Mouse (Mus musculus): ENCODE measurements around the gene Tbc1d5.

Tbc1d5 gene

GRCm38 (mm10) chr17:51179195-51179953, at the start of gene Tbc1d5:
Gene Tbc1d5 (minus strand): TSS chr17:51179352.
- peak; percentile 94 for DNase-seq (ENCODE audit: low spot score)

GRCm38 (mm10) chr17:51226056-51226455, 46.9 kb upstream of the Tbc1d5 start:
- DNase-seq (ENCODE audit: low spot score) = no peak

DNA sequence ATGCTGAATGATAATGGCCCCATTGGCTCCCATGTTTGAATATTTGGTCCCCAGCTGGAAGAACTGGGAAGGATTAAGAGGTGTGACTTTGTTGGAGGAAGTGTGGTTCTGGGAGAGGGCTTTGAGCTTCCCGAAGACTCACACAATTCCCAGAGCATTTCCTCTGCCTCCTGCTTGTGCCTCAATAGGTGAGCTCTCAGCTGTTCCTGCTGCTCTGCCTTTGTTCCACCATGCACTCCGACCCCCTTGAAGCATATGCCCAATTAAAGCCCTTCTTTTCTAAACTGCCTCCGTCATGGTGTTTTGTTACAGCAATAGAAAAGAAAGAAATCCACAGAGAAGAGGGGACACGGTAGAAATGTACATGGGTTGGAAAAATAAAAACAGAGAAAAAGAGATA, 44.0 kb upstream of the Tbc1d5 start:
- DNase-seq (ENCODE audit: low spot score) = no peak

- peak; percentile 15 for DNase-seq (ENCODE audit: low spot score)
These were observed 41.9 kb upstream of the Tbc1d5 start for GRCm38 (mm10) chr17:51221075-51221474.

GRCm38 (mm10) chr17:51219897-51220296, 40.7 kb upstream of the Tbc1d5 start:
- DNase-seq (ENCODE audit: low spot score) = no peak

DNA sequence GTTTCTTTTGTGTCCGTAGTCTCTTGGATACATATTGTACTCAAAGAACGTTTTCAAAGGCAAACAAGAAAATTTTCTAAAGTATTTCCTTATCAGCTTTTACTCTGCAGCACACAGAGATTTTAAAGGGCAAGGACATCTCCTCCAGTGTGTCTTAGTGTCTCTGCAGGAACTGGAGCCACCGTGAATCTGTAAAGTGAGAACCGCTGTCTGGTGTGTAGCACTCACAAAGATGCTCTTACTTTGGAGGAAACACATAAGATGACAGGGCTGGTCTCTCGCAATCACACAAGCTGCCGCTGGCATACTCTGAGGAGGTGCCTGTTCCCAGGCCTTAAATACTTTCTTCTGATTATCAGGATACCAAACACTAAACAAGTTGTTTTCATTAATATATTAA, 37.3 kb upstream of the Tbc1d5 start:
- DNase-seq (ENCODE audit: low spot score) = no peak

DNA sequence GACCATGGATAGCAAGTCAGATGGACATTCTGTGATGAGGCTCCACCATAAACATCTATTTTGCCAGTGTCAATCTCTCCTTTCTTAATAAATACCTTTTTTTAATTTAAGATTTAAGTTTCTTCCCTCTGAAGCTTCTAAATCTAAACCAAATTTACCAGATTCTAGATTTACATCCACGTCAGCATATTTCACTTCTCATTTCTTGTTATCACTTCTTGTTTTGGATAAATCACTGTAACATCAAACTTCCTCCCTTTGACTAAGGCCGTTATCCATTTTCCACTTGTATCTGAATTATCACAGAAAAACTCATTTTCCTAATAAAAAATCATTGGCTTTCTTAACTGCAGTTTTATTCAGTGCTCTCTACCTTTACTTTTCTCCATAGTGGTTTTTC, 30.4 kb upstream of the Tbc1d5 start:
- no peak for DNase-seq (ENCODE audit: low spot score)

DNA sequence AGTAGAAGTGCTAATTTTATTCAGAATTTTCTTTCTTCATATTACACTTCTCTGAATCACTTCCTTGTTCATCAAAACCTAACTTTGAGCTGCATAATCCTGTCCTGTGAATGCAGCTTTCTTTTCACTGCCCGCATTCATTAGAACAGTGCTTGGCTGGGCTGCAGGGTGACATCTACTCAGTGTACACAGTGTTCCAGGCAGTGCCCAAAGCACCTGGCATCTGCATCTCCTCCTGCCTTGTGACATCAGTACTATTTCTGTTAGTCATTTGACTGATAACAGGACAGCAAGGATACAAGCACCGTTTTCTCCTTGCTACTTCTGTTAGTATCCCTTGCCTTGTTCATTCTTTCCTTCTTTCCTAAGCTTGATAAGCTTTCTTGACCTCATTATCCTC, 25.5 kb upstream of the Tbc1d5 start:
- peak; percentile 60 for DNase-seq (ENCODE audit: low spot score)

GRCm38 (mm10) chr17:51195561-51195960, 16.4 kb upstream of the Tbc1d5 start:
- no peak for DNase-seq (ENCODE audit: low spot score)

- no peak for DNase-seq (ENCODE audit: low spot score)
These were observed 15.6 kb upstream of the Tbc1d5 start for GRCm38 (mm10) chr17:51194787-51195186.

GRCm38 (mm10) chr17:51191381-51191780, 12.2 kb upstream of the Tbc1d5 start:
- no peak for DNase-seq (ENCODE audit: low spot score)

GRCm38 (mm10) chr17:51182715-51183114, 3.6 kb upstream of the Tbc1d5 start:
- DNase-seq (ENCODE audit: low spot score) = no peak

DNA sequence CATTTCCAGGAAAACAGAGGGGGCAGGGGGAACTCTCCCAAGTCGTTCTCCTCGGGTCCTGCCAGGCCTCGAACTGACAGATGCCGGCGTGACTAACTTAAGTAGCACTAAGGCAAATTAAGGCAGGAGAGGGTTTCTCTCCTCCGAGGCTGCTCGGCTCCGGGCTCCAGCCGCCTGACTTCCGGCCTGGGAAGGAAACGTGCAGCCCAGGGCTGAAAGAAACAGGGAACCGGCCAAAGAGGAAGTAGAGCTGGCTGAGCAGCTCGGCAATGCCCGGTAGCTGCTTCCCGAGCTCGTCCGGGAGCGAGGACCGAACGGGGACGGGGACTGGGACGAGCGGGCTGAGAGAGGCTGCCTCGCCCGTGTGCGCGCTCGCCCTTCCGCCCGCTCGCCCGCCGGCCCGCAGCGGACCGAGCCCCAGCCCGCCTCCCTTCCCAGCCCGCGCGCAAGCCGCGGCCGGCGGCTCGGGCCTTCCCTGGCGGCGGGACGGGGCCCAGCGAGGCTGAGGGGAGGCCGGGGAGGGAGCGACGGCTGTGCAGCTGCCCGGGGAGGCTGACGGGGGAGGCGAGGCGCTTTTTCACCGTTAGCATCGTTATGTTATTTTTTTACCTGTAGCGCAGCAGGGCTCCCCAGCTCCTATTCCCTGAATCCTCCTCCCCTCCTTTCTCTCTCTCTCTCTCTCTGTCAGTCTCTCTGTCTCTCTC, 509 bp downstream of the Tbc1d5 start:
- peak; percentile 70 for DNase-seq (ENCODE audit: low spot score)

DNA sequence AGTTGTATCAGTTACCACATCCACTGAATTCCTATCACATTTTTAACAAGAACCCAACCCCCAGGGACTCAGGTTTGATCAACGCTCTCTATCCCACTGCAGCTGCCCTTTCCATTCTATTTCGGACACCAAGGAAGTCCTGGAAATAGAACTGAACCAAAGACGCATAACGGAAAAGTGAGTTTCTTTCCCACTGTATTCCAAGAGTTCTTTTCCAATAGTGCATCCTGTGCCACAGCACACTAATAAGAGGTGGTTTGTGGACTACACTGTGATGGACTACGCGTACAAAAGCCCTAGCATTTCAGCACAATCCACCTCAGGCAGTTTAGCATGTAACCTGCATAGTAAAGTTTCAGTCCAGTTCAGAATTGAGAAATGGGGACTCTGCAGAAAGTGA, 1.2 kb downstream of the Tbc1d5 start:
- DNase-seq (ENCODE audit: low spot score) = no peak

GRCm38 (mm10) chr17:51172332-51172731, 6.8 kb downstream of the Tbc1d5 start:
- no peak for DNase-seq (ENCODE audit: low spot score)

DNA sequence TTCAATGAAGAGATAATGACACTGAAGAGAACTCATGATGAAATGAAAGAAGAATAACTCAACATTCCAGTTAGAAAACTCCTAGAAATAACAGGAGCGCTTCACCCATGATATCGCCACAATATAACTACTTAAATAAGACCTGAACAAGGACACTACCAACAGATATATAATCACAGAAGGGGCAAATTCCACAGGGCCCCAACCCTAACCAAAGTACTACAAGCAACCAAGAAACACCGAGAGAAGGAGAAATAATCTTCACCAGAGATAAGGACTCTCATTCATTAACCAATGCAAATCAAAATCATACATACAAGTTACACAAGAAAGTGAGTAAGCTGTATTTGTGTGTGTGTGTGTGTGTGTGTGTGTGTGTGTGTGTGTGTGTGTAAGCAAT, 7.6 kb downstream of the Tbc1d5 start:
- no peak for DNase-seq (ENCODE audit: low spot score)

GRCm38 (mm10) chr17:51169911-51170310, 9.2 kb downstream of the Tbc1d5 start:
- no peak for DNase-seq (ENCODE audit: low spot score)

- DNase-seq (ENCODE audit: low spot score) = no peak
These were observed 16.8 kb downstream of the Tbc1d5 start for GRCm38 (mm10) chr17:51162366-51162765.

GRCm38 (mm10) chr17:51159261-51159660, 19.9 kb downstream of the Tbc1d5 start:
- DNase-seq (ENCODE audit: low spot score) = no peak

- no peak for DNase-seq (ENCODE audit: low spot score)
These were observed 28.2 kb downstream of the Tbc1d5 start for GRCm38 (mm10) chr17:51150999-51151398.

DNA sequence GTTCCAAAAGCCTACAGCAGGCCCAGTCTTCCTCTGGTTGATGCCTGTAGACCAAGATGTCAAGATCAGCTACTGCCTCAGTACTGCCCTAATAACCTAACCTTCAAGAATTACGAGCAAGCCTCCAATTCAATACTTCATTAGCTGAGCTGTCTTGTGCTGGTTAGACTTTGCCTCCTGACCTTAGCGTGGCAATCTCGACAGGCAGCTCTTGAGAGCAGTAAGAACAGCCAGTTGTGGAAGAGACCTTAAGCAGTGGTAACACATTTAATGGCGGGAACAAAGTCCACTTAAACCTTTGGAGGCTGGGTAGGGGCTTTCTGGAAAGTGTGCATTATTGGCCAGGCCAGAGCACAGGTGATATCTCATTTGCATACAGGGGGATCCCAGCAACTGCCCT, 34.2 kb downstream of the Tbc1d5 start:
- DNase-seq (ENCODE audit: low spot score) = no peak

DNA sequence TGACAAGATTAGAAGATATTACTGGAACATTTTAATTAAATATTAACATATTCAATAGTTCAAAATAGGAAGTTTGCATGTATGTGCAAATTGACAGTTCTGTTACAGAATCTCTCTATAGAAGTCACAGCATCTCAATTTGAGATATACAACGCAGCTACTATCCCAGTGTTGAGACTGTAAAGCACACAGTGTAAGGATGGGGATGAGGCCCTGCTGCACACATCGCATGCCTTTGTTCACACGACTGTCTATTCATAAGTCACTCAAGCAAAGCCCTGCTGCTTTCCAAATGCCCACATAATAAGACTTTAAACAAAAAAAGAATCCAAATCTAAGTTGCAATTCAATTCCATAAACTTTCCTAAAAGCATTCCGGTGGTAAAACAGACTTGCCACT, 37.1 kb downstream of the Tbc1d5 start:
- DNase-seq (ENCODE audit: low spot score) = no peak

GRCm38 (mm10) chr17:51111194-51111593, 68.0 kb downstream of the Tbc1d5 start:
- DNase-seq (ENCODE audit: low spot score) = peak; percentile 33

- DNase-seq (ENCODE audit: low spot score) = no peak
These were observed 74.9 kb downstream of the Tbc1d5 start for GRCm38 (mm10) chr17:51104294-51104693.
